Mouse (Mus musculus): ENCODE results near the gene Manea. TPM values are rescaled to one million over a fixed set of nuclear protein-coding genes. Genes with fewer than 3 reads are reported as not detected.
"Not testable (repeated sequence)": the region's sequence is repeated elsewhere in the genome, so short reads cannot be mapped to it uniquely, and the experiment has no call there.

Gene Manea
- 19.2 and 19.4 TPM in 2 replicates for total RNA-seq (2021)
- long read RNA-seq, full-length matches to known transcripts = 5 of 10 reads
- long read RNA-seq, partial matches to known transcripts = 0 of 10 reads
- long read RNA-seq, other reads (novel, unspliced or antisense) = 5 of 10 reads

DNA sequence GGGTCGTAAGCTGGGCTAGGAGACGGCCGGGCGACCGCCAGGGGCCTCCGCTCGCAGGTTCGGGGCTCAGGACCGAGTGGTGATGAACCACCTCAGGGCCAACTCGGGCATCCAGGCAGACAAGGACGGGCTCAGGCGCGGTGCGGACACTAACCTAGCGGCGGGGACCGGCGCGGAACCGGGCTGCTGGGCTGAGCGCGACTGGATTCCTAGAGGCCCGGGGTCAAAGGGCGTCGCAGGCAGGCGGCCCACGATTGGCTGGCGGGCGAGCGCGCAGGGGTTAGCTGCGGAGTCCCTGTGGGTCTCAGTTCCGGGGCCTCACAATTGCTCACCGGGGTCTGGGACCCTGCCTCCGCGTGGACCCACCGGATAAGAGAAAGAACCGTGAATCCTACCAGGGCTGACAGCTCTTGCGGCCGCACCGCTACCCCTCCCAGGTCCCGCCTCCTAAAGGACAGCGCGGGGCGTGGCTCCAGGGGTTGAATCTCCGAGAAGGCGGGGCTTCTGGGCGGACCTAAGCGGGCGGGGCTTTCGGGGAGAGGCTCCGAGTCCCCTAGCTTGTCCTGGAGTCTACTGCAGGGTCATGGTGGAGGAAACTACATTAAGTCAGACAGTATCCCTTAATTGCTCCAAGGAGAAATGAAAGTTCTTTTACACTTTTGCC, at the start of gene Manea:
TSS of gene Manea (minus strand) at position 449 of the 664 bp plus-strand sequence.
- peak; percentile 96 for DNase-seq

GRCm38 (mm10) chr4:26354616-26355015, 7.9 kb upstream of the Manea start:
- DNase-seq = no peak

- DNase-seq = no peak
Observed at GRCm38 (mm10) chr4:26353643-26354231, 7.0 kb upstream of the Manea start.

DNA sequence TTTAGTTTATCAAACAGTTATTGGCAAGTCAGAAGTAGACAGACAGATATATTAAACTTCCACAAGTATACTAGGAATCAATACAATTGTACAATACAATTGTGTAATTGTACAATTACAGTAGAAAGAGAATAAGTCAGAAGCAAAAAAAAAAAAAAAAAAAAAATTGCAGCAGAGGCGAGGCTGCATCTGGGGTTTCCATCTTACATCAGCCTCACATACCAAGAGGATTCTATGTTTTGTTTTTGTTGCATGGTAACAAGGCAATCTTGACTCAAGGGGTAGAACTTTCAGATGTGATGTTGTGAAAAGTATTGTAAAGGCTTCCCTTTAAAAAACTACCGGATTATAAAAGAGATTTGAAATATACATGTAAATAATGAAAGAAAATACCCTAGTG, 548 bp upstream of the Manea start:
- no peak for DNase-seq

GRCm38 (mm10) chr4:26345741-26346442, 799 bp downstream of the Manea start:
- no peak for DNase-seq

DNA sequence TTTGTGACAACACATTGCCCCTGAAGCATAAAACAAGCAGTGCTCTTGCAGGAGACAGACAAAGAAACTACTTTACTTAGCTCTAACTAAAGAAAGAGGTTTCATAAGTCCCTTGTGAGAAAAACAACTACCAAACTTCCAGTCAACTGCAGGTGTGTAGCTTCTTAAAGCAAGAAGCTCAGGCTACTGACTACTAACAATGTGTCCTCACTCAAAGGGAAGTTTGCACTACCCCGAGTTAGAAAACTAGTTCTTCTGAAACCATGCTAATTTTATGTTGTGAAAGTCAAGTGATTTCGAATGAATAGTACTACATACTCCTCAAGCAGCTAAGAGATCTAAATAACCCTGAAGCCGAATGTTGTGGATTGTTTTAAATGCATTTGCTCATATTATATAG, 1.6 kb downstream of the Manea start:
- no peak for DNase-seq

DNA sequence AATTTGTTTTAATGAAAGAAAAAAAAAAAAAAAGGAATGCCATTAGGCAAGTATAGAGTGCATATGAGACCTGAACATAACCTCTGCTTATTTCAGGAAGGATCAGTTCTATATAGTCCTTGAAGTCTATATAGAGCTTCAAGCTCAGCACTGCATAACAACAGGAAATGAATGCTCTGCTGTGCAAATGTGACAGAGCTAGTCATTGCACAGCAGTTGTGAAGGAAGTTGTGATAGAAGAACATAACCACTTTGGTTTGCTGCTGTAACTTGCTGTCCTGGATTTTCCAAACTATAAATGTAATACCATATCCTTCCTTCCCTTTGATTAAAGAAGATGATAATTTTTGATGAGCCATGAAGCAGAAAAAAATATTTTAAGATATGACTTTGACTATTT, 4.3 kb downstream of the Manea start:
- no peak for DNase-seq

- no peak for DNase-seq
Observed at GRCm38 (mm10) chr4:26338604-26339003, 8.1 kb downstream of the Manea start.

DNA sequence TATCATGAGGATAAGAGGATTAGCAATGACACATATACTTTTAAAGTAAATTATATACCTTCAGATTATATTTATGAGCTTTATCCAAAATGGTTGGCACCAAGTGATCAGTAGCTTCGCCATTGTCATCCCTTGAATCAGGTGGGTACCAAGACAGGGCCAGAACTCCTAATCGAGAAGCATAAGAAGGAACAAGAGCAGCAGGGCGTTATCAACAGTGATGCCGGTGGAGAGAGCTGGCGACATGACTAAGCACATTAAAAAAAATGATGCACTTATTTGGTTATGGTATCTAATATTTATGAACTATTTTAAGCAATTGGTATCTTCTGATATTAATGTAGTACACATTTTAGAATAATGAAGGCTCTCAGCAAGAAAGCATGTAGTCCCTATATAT, 10.1 kb downstream of the Manea start:
- no peak for DNase-seq

DNA sequence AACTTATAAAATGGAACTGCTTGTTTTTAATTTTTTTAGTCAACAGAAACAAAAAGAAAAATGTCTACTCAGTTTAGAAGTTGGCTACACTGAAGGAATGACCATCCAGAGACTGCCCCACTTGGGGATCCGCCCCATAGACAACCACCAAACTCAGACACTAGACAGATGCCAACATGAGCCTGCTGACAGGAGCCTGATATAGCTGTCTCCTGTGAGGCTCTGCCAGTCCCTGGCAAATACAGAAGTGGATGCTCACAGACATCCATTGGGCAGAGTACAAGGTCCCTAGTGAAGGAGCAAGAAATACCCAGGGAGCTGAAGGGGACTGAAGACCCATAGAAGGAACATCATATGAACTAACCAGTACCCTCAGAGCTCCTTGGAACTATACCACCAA, 42.0 kb downstream of the Manea start:
- DNase-seq = not testable (repeated sequence)

DNA sequence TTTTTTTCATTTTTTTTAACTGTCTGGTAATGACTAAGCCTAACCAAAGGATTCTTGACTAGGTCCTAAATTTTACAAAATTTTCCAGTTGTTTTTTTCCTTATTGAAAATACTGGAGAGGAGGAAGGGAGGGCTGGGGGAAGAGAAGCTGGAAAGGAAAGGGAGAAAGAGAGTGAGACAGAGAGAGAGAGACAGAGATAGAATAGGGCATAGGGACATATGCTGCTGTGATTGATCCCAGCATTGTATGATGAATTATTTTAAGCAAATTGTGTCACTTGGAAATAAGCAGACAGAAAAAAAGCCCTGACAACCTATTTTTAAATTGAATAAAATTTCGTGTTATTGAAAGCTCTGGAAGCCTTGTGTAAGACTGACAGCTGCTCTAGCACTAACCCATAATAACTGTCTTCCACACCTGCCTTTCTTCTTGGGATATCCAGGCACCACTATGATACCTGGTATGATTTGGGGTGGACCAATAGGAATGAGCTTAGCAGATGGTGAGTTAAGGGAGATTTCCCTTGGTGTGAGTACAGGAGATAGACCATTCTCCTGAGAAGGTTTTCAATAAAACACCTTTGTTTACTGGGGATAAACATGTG, 69.5 kb downstream of the Manea start:
- DNase-seq = no peak

DNA sequence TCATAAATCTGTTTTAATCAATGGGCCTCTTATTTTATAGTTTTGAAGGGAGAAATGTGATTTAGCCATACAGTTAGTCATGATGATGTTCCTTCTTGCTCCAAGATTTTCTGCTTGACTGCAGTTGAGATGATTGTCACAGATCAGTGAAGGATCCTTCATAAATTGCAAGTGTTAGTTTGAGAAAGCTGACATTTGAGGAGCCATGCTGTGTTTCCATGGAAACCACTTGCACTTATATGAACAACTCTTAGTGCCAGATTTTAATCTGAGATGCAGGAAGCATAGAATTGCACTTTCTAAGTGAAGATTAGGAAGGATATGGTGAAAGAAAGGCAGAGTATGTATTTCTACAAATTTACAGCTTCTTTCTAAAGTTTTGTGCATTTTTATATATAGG, 70.4 kb downstream of the Manea start:
- no peak for DNase-seq

DNA sequence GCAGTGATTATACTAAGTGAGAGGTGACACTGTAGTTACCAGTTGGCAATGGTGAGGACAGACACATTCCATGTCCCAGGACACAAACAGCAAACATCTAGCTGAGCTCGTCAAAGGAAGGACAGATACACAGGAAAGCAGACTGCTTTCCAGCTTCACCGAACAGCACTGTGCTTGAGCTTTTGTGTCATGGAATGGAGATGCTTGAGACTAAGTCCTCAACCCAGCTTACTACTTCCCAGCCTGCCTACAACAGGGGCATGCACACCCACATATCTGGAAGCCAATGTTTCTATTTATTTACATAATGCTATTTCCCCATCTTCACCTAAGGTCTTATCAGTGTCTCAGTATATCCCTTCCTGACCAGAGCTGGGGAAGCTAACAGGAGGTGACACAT, 70.9 kb downstream of the Manea start:
- no peak for DNase-seq

All from adrenal gland, postnatal 25 days (tissue).